Mouse (Mus musculus) cerebellum, adult 9-10 months (tissue): ENCODE results near the gene Ints12.

Source experiments
- DNase-seq: peaks from one replicate; pipeline ENCODE4 v3.0.0; 2022

Ints12 gene

GRCm38 (mm10) chr3:133091664-133092273 is at the start of gene Ints12, which contains the start of gene Gstcd:
Ints12 (plus strand) TSS chr3:133091840.
Gstcd (minus strand) TSS chr3:133092033.
- DNase-seq: peak; percentile 96

- DNase-seq: no peak
These were observed 39.6 kb upstream of the Ints12 start for GRCm38 (mm10) chr3:133052068-133052467.

GRCm38 (mm10) chr3:133075560-133075959 is 16.1 kb upstream of the Ints12 start:
- DNase-seq: no peak

- DNase-seq: no peak
These were observed 8.9 kb upstream of the Ints12 start for GRCm38 (mm10) chr3:133082736-133083135.

- DNase-seq: peak; percentile 72
These were observed 5.8 kb upstream of the Ints12 start for GRCm38 (mm10) chr3:133085858-133086257.

GRCm38 (mm10) chr3:133090247-133091120 is 1.2 kb upstream of the Ints12 start:
- DNase-seq: no peak

DNA sequence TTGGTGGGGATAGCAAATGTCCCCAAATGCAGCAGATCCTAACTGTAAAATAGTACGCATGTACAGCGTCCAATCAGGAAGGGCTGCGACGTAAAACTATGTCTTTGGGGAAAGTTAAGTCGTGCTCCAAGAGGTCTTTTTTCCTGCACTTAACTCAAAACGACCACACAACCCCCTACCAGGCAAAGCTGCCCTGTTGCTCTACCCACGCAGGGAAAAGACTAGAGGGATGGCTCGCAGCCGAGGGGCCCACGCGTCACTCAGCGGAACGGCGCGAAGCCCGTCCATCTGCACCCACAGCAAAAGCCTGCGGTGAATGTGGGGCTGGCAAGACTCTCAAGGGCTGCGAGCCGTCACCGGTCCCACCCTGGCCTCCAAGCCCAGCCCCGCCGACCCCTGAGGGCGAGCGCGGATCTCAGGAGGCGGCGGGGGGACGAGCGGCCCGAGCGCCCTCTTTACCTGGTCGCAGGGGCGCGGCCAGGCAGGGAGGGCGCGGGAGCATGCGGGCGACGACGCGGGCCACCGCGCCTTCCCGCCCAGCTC is 448 bp upstream of the Ints12 start:
- no peak for DNase-seq

DNA sequence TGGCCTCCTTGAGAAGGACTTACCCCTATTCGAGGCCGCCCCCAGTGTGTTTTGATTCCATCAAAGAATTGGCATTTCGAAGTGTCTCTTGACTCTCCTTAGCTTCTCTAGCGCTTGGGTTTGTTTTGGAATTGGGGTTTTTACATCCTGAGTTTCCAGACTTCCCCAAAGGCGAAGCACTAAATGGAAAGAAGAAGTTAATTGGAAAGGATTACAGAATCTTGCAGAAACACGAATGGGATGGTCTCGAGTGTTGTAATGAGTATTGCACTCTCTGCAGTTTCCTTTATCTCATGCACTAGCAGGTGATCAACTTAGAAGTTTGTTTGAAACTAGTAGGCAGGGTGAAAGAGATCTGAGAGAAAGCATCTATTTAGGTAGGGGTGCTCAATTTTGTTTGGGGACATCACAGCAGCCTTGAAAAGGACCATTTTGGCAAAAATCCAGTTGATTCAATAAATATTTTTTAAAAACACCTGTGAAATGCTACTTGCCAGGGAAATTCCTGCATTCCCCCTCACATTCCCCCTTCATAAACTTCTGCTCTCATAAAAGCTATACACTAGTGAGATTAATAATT is 724 bp downstream of the Ints12 start:
- no peak for DNase-seq

DNA sequence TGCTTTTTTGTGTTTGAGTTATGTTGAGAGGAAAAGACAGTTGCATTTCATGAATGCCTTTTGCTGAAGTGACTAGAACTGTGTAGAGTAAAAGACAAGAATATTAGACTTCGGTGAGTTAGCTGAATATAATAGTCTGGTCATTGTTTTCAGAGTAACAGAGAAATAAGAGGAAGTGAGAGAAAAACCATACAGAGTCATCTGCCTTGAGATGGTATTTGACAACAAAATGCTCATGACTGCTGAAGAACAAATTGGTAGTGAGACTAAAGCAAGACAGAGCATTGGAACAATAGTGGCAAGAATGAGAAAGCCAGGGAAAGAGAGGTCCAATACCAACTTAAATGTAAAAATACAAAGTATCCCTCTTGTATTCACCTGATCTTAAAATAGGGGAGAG is 1.3 kb downstream of the Ints12 start:
- no peak for DNase-seq

DNA sequence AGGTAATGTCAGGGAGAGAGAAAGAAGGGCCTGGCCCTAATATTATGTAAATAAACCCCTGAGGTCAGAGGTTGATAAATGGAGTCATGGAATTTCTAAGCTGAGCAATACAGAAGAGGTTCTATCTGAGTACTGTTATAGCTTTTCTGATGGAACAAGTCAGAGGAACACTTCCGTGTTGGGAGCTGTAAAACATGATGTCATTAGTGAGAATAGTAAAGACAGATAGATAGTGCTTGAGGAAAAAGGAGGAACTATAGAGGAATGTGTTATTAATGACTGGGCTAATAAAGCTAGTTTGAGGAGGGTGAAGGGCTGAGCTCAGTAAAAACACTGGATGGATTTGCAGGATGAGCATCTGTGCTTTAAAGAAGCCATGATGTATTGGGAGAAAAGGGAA is 2.7 kb downstream of the Ints12 start:
- DNase-seq: no peak

- DNase-seq: no peak
These were observed 6.3 kb downstream of the Ints12 start for GRCm38 (mm10) chr3:133097936-133098335.

- DNase-seq: no peak
These were observed 6.7 kb downstream of the Ints12 start for GRCm38 (mm10) chr3:133098336-133098735.

- DNase-seq: no peak
These were observed 7.3 kb downstream of the Ints12 start for GRCm38 (mm10) chr3:133098909-133099308.

DNA sequence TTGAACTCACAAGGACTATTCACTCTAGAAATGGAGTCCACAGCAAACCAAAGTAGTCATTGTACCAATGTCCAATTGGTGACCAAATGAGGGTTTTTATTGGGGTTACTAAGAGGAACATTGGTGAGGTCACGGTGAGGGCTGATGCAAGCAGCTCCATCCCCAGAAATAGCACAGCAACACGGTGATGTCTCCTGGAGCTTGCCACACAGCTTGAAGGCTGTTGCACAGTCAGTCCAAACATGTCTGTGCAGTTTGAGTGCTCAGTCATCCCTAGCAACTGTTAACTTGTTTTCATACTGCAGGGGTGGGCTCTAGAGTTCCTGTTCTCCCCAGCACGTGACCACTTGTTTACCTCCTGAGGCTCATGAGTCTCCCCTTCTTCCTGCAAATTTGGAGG is 12.1 kb downstream of the Ints12 start:
- DNase-seq: no peak

GRCm38 (mm10) chr3:133104436-133104835 is 12.8 kb downstream of the Ints12 start:
- DNase-seq: no peak

DNA sequence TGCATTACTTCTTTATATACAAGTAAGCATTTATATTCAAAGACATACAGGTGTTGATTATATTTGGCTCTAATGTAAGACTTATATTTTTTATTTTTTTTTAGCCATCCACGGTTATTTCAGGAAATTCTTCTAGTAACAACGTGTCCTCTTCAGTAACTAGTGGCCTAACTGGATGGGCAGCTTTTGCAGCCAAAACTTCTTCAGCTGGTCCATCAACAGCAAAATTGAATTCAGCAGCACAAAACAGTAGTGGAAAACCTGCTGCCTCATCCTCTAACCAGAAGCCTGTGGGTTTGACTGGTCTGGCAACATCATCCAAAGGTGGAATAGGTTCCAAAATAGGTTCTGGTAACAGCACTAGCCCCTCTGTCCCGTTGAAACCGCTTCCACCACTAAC is 17.1 kb downstream of the Ints12 start:
- DNase-seq: no peak

DNA sequence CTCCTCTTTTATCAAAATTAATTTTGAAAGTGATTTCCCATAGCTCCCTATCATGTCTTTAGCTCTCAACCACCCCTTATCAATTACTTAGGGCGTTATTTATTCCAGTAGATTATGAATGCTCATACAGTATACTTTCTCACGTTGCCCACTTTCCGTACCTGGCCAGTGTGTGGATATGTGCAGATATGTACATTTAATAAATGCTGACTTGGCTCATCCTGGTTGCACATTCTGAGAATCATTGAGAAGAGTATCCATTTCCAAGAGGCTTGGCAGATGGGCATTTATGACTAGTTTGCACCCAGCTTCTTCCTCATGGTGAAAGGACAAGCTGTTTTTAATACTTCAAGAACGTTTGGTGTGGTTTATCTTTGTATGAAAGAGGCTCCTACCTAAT is 18.2 kb downstream of the Ints12 start:
- no peak for DNase-seq

GRCm38 (mm10) chr3:133111741-133112140 is 20.1 kb downstream of the Ints12 start:
- peak; percentile 32 for DNase-seq

DNA sequence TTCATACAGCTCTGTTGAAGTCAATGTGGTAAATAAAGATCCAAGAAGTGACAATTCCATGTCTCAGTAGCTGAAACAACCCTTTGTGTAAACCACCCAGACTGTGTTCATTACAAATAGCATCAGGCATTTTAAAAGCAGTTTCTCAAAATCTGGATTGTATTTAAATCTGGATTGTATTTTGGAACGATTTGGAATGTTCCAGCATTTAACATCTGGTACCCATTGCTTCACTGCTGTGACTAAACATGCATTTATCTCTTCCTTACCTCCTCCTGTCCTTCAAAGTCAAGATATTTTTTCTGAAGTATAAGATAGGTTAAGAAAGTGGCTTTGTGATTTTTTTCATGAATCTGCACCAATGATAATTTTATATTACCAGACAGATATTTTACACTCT is 21.6 kb downstream of the Ints12 start:
- DNase-seq: no peak

DNA sequence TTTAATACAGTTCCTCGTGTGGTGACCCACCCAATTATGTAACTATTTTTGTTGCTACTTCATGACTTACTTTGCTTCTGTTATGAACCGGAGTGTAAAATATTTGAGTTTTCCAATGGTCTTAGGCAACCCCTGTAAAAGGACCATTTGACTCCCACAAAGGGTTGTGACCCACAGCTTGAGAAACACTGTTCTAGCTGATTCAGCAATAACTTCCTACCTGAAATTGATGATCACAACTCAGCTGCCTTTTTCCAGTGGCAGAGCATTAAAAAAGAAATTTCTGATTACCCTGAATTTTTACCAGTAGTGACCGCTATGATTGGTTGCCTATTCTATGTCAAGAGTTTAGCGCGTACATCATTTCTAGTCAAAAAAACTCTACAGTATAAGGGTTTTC is 39.7 kb downstream of the Ints12 start:
- DNase-seq: no peak

GRCm38 (mm10) chr3:133132611-133133010 is 41.0 kb downstream of the Ints12 start:
- no peak for DNase-seq

- no peak for DNase-seq
These were observed 50.2 kb downstream of the Ints12 start for GRCm38 (mm10) chr3:133141877-133142276.

GRCm38 (mm10) chr3:133144511-133145147 is 53.0 kb downstream of the Ints12 start:
- peak; percentile 24 for DNase-seq
